Mouse (Mus musculus) MEL (cell line): ENCODE measurements around the gene Atg7. TPM values are rescaled to one million over a fixed set of nuclear protein-coding genes. Genes with fewer than 3 reads are reported as not detected.

Experiments
- DNase-seq: peaks from one replicate; pipeline ENCODE4 v3.0.0; 2011; ENCODE audit warnings: low read depth, low spot score
- H3K27ac ChIP-seq: 2 replicates; pipeline ENCODE4 v1.5.1; 2012; ENCODE audit warnings: low read depth, mild to moderate bottlenecking, control low read depth, low read length, moderate library complexity; ENCODE audit not compliant: control insufficient read depth
- H3K27me3 ChIP-seq, 2 experiments: fragments of 150-350 bp in 1 of 2; sonication (generic) in 1 of 2; 2 replicates each; pipeline ENCODE4 v1.6.1; 2012; ENCODE audit warnings: low read length in 2 of 2, mild to moderate bottlenecking in 2 of 2, improper control_type of control experiment in 1 of 2, moderate library complexity in 1 of 2; ENCODE audit not compliant: insufficient read depth in 2 of 2, control insufficient read depth in 1 of 2
- H3K36me3 ChIP-seq, 2 experiments: 2 replicates each; pipeline ENCODE4 v1.6.1; 2012 to 2014; ENCODE audit warnings: low read length in 2 of 2, improper control_type of control experiment in 1 of 2, inconsistent platforms in 1 of 2, mild to moderate bottlenecking in 1 of 2; ENCODE audit not compliant: insufficient read depth in 2 of 2, control insufficient read depth in 1 of 2
- H3K4me1 ChIP-seq, 2 experiments: fragments of 150-350 bp in 1 of 2; sonication (generic) in 1 of 2; 2 replicates each; pipeline ENCODE4 v1.6.1; 2012; ENCODE audit warnings: low read length in 2 of 2, improper control_type of control experiment in 1 of 2, mild to moderate bottlenecking in 1 of 2; ENCODE audit not compliant: insufficient read depth in 2 of 2, control insufficient read depth in 1 of 2
- H3K4me3 ChIP-seq, 2 experiments: fragments of 150-350 bp in 1 of 2; sonication (generic) in 1 of 2; 2 replicates each; pipeline ENCODE4 v1.5.1; 2012; ENCODE audit warnings: low read depth in 2 of 2, low read length in 2 of 2, mild to moderate bottlenecking in 2 of 2, moderate library complexity in 2 of 2, control low read depth in 1 of 2, improper control_type of control experiment in 1 of 2; ENCODE audit not compliant: control insufficient read depth in 1 of 2, insufficient read depth in 1 of 2
- H3K79me2 ChIP-seq: 2 replicates; pipeline ENCODE4 v1.6.1; 2012; ENCODE audit warnings: mild to moderate bottlenecking, low read length, moderate library complexity; ENCODE audit not compliant: control insufficient read depth, poor library complexity, insufficient read depth
- H3K9ac ChIP-seq: 2 replicates; pipeline ENCODE4 v1.6.1; 2012; ENCODE audit warnings: low read depth, mild to moderate bottlenecking, control low read depth, low read length, moderate library complexity; ENCODE audit not compliant: control insufficient read depth, poor library complexity, severe bottlenecking
- H3K9me3 ChIP-seq: fragments of 150-350 bp; sonication (generic); replicated peaks from 2 replicates; pipeline ENCODE4 v1.6.1; 2012; ENCODE audit warnings: mild to moderate bottlenecking, low read length, improper control_type of control experiment, moderate library complexity; ENCODE audit not compliant: insufficient read depth
- CHD1 ChIP-seq: IDR thresholded peaks from 2 replicates; pipeline ENCODE4 v1.6.1; 2012; ENCODE audit warnings: low read depth, mild to moderate bottlenecking, inconsistent platforms, low read length, improper control_type of control experiment
- CHD2 ChIP-seq: IDR thresholded peaks from 2 replicates; pipeline ENCODE4 v1.6.1; 2011; ENCODE audit warnings: low read length, improper control_type of control experiment
- ELF1 ChIP-seq: IDR thresholded peaks from 2 replicates; pipeline ENCODE4 v1.6.1; 2014; ENCODE audit warnings: low read depth, mild to moderate bottlenecking, inconsistent platforms, low read length, improper control_type of control experiment, moderate library complexity
- EP300 ChIP-seq, 2 experiments: IDR thresholded peaks; 2 replicates each; pipeline ENCODE4 v1.6.1; 2011; ENCODE audit warnings: improper control_type of control experiment in 2 of 2, low read length in 2 of 2, low read depth in 1 of 2, mild to moderate bottlenecking in 1 of 2
- ETS1 ChIP-seq: IDR thresholded peaks from 2 replicates; pipeline ENCODE4 v1.6.1; 2012; ENCODE audit warnings: low read depth, mild to moderate bottlenecking, inconsistent platforms, low read length, improper control_type of control experiment, moderate library complexity
- GABPA ChIP-seq: IDR thresholded peaks from 2 replicates; pipeline ENCODE4 v1.6.1; 2012; ENCODE audit warnings: low read depth, mild to moderate bottlenecking, inconsistent platforms, low read length, improper control_type of control experiment, moderate library complexity
- HCFC1 ChIP-seq: IDR thresholded peaks from 2 replicates; pipeline ENCODE4 v1.6.1; 2012; ENCODE audit warnings: low read depth, mild to moderate bottlenecking, inconsistent platforms, low read length, improper control_type of control experiment, moderate library complexity
- MAX ChIP-seq: IDR thresholded peaks from 2 replicates; pipeline ENCODE4 v1.6.1; 2011; ENCODE audit warnings: low read length, improper control_type of control experiment
- MAZ ChIP-seq: IDR thresholded peaks from 2 replicates; pipeline ENCODE4 v1.6.1; 2012; ENCODE audit warnings: low read depth, mild to moderate bottlenecking, inconsistent platforms, low read length, improper control_type of control experiment
- MEF2A ChIP-seq: IDR thresholded peaks from 2 replicates; pipeline ENCODE4 v1.6.1; 2014; ENCODE audit warnings: low read depth, mild to moderate bottlenecking, inconsistent platforms, low read length, improper control_type of control experiment; ENCODE audit not compliant: poor library complexity, insufficient replicate concordance, severe bottlenecking; ENCODE audit errors: extremely low read depth
- MXI1 ChIP-seq: IDR thresholded peaks from 2 replicates; pipeline ENCODE4 v1.6.1; 2011; ENCODE audit warnings: mild to moderate bottlenecking, low read depth, low read length, improper control_type of control experiment
- MYC ChIP-seq: IDR thresholded peaks from 2 replicates; pipeline ENCODE4 v1.6.1; 2011; ENCODE audit warnings: low read depth, mild to moderate bottlenecking, low read length, improper control_type of control experiment, moderate library complexity
- NELFE ChIP-seq: IDR thresholded peaks from 2 replicates; pipeline ENCODE4 v1.6.1; 2011; ENCODE audit warnings: low read depth, low read length, improper control_type of control experiment
- RAD21 ChIP-seq: IDR thresholded peaks from 2 replicates; pipeline ENCODE4 v1.6.1; 2011; ENCODE audit warnings: mild to moderate bottlenecking, low read depth, low read length, improper control_type of control experiment
- RCOR1 ChIP-seq: IDR thresholded peaks from 2 replicates; pipeline ENCODE4 v1.6.1; 2012; ENCODE audit warnings: low read depth, mild to moderate bottlenecking, inconsistent platforms, low read length, improper control_type of control experiment
- SIN3A ChIP-seq: IDR thresholded peaks from 2 replicates; pipeline ENCODE4 v1.6.1; 2012; ENCODE audit warnings: low read length, improper control_type of control experiment, inconsistent platforms
- SMC3 ChIP-seq: IDR thresholded peaks from 2 replicates; pipeline ENCODE4 v1.6.1; 2011; ENCODE audit warnings: low read depth, low read length, improper control_type of control experiment
- TBP ChIP-seq: IDR thresholded peaks from 2 replicates; pipeline ENCODE4 v1.8.0; 2011; ENCODE audit warnings: low read depth, low read length, improper control_type of control experiment
- TCF12 ChIP-seq: IDR thresholded peaks from 2 replicates; pipeline ENCODE4 v1.6.1; 2014; ENCODE audit warnings: low read depth, mild to moderate bottlenecking, inconsistent platforms, low read length, improper control_type of control experiment, moderate library complexity
- UBTF ChIP-seq: IDR thresholded peaks from 2 replicates; pipeline ENCODE4 v1.6.1; 2012; ENCODE audit warnings: low read depth, mild to moderate bottlenecking, inconsistent platforms, low read length, improper control_type of control experiment, moderate library complexity, borderline replicate concordance; ENCODE audit not compliant: insufficient read depth
- USF1 ChIP-seq: IDR thresholded peaks from 2 replicates; pipeline ENCODE4 v1.6.1; 2014; ENCODE audit warnings: low read depth, mild to moderate bottlenecking, inconsistent platforms, low read length, improper control_type of control experiment, moderate library complexity
- USF2 ChIP-seq, 2 experiments: IDR thresholded peaks; 2 replicates each; pipeline ENCODE4 v1.6.1; 2011 to 2012; ENCODE audit warnings: improper control_type of control experiment in 2 of 2, low read length in 2 of 2, borderline replicate concordance in 1 of 2, inconsistent platforms in 1 of 2, low read depth in 1 of 2, mild to moderate bottlenecking in 1 of 2; ENCODE audit not compliant: insufficient read depth in 1 of 2
- ZC3H11A ChIP-seq: IDR thresholded peaks from 2 replicates; pipeline ENCODE4 v1.6.1; 2012; ENCODE audit warnings: low read depth, mild to moderate bottlenecking, inconsistent platforms, low read length, improper control_type of control experiment
- ZMIZ1 ChIP-seq: IDR thresholded peaks from 2 replicates; pipeline ENCODE4 v1.6.1; 2012; ENCODE audit warnings: low read depth, mild to moderate bottlenecking, inconsistent platforms, low read length, improper control_type of control experiment, moderate library complexity
- ZNF384 ChIP-seq: IDR thresholded peaks from 2 replicates; pipeline ENCODE4 v1.6.1; 2012; ENCODE audit warnings: low read depth, mild to moderate bottlenecking, inconsistent platforms, low read length, improper control_type of control experiment
- polyA plus RNA-seq, 2 experiments: library from polyadenylated mRNA; stranded (reverse) in 1 of 2; unstranded in 1 of 2; fragments of >175 nt in 1 of 2; fragments of >200 nt in 1 of 2; gene quantifications; 2 replicates each; pipeline versions ENCODE4 v1.2.1 to v1.2.4; 2012; ENCODE audit warnings: low replicate concordance in 2 of 2, low read depth in 1 of 2; ENCODE audit not compliant: insufficient read length in 2 of 2, insufficient read depth in 1 of 2, missing spikeins in 1 of 2
- total RNA-seq: library from RNA; depleted of rRNA; stranded (reverse); fragments of 300-350 nt; gene quantifications from 2 replicates; pipeline ENCODE4 v1.2.3, GENCODE M21; 2012

Gene Atg7
- total and polyA plus RNA-seq, 3 experiments: 14.6 TPM; not detected in 1

GRCm38 (mm10) chr6:114861591-114861990 lies 218.7 kb downstream of the Atg7 start:
- H3K27ac ChIP-seq: no peak overlapping the region
- no peaks in the 10 kb centered on the region for H3K4me1 ChIP-seq

GRCm38 (mm10) chr6:114862046-114862445 lies 219.1 kb downstream of the Atg7 start:
- Histone ChIP-seq H3K9ac (no peak overlapping the region), H3K9me3 (no peaks in the 10 kb centered on the region), H3K36me3 (no peaks in the 10 kb centered on the region), H3K4me3 (no peak overlapping the region), H3K27ac (no peak overlapping the region), H3K27me3 (no peaks in the 10 kb centered on the region), H3K4me1 (no peaks in the 10 kb centered on the region), H3K79me2 (no peaks in the 10 kb centered on the region)
- no peak for DNase-seq
- TF ChIP-seq MAZ: no peak
- TF ChIP-seq TCF12: no peak
- TF ChIP-seq ZMIZ1: no peak
- no peak for TF ChIP-seq RCOR1
- TF ChIP-seq CHD1: no peak
- TF ChIP-seq ZC3H11A: no peak
- TF ChIP-seq ZNF384: no peak
- TF ChIP-seq UBTF: no peak
- TF ChIP-seq SIN3A: no peak
- TF ChIP-seq MXI1: no peak
- TF ChIP-seq TBP: no peak
- no peak for TF ChIP-seq NELFE
- no peak for TF ChIP-seq HCFC1
- TF ChIP-seq GABPA: no peak
- no peak for TF ChIP-seq MAX
- TF ChIP-seq MEF2A: no peak
- no peak for TF ChIP-seq USF1

More at GRCm38 (mm10) chr6:114861591-114861990, 218.7 kb downstream of the Atg7 start:
- Histone ChIP-seq H3K27me3 (no peaks in the 10 kb centered on the region), H3K36me3 (no peaks in the 10 kb centered on the region), H3K9me3 (no peaks in the 10 kb centered on the region), H3K4me3 (no peak overlapping the region), H3K9ac (no peak overlapping the region), H3K79me2 (no peaks in the 10 kb centered on the region)
- DNase-seq: no peak
- no peak for TF ChIP-seq USF2 (IDR thresholded peaks at IDR 0.05; ENCODE audit: borderline replicate concordance in 1 of 2, insufficient read depth in 1 of 2, low read depth in 1 of 2, low read length in 2 of 2)
- TF ChIP-seq EP300 (IDR thresholded peaks at IDR 0.05; ENCODE audit: low read depth in 1 of 2, low read length in 2 of 2): no peak
- TF ChIP-seq MXI1: no peak
- TF ChIP-seq NELFE: no peak
- no peak for TF ChIP-seq CHD1
- TF ChIP-seq ELF1: no peak
- no peak for TF ChIP-seq SMC3
- TF ChIP-seq CHD2: no peak
- no peak for TF ChIP-seq USF1
- no peak for TF ChIP-seq ZC3H11A
- TF ChIP-seq ETS1: no peak
- TF ChIP-seq RAD21: no peak
- no peak for TF ChIP-seq MAX
- no peak for TF ChIP-seq MYC
